Mouse (Mus musculus) cerebral cortex, adult 2 months (tissue): ENCODE measurements around the gene Grb2.

Experiments
- WGBS: fragments of 180-500 bp; shearing (Covaris S2); methylation state at CpG from one replicate; pipeline ENCODE4 v1.1.7; 2018; 5-methylcytosine and 5-hydroxymethylcytosine counted together

Grb2 gene

DNA sequence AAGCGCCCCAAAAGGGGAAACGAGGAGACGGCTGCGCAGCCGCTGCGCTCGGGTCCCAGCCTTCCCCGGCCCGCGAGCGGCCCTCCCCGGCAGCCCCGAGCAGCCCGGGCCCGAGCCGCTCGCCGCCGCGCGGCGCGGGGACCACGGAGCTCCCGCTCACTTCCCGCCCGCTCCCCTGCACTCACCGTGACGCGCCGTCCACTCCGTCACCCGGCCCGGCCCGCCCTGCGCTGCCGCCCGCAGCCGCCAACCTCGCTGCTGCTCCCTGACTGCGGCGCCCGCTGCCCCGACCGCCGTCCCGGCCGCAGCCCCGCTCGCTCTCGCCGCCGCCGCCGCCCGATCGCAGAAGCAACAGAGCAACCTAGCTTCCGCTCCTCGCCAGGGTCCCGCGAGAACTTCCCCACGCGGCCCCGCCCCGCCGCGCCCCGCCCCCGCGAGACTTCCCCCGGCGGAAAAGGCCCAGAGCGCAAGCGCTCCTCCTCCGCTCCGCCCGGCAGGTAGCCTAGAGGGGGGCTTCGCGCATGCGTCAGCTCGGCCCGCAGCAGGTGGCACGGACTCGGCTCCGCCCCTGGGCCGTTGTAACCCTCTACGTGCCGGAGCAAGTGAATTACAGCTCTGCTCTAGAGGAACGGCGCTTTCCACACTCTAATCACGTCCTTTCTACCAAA, at the start of gene Grb2:
Gene Grb2, minus strand, starts transcription at position 389 of the 668 bp plus-strand sequence.
- 2% methylated on average over 82 of the region's 91 CpGs for WGBS

GRCm38 (mm10) chr11:115753485-115753884, 45.1 kb upstream of the Grb2 start:
- 76% methylated on average over 4 of the region's 4 CpGs for WGBS

GRCm38 (mm10) chr11:115752653-115753052, 44.3 kb upstream of the Grb2 start:
- 46% methylated on average over 7 of the region's 7 CpGs for WGBS

- WGBS, result 51% methylated on average over 2 of the region's 2 CpGs
These were observed 43.3 kb upstream of the Grb2 start for GRCm38 (mm10) chr11:115751725-115752124.

- WGBS, result 59% methylated on average over 5 of the region's 5 CpGs
These were observed 41.4 kb upstream of the Grb2 start for GRCm38 (mm10) chr11:115749834-115750233.

GRCm38 (mm10) chr11:115747351-115747750, 39.0 kb upstream of the Grb2 start:
- WGBS, result 5% methylated on average over 14 of the region's 15 CpGs

- WGBS, result 54% methylated on average over 8 of the region's 8 CpGs
These were observed 38.4 kb upstream of the Grb2 start for GRCm38 (mm10) chr11:115746762-115747161.

DNA sequence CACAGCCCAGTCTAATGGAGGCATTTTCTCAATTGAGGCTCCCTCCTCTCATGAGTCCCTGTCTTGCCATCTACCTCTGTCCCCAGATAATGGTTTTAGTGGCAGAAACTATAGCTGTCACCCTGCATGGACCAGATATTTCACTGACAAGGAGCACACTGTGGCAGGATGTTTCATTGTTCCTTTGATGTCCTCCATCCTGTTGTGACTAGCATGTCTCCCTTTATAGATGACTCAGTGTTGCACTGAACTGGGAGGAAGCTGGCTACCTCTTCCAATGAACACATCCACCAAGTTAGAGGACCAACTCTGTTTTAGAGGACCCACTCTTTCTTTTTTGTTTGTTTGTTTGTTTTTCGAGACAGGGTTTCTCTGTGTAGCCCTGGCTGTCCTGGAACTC, 37.7 kb upstream of the Grb2 start:
- 81% methylated on average over 1 of the region's 1 CpGs for WGBS

GRCm38 (mm10) chr11:115744385-115744784, 36.0 kb upstream of the Grb2 start:
- WGBS, result 93% methylated on average over 5 of the region's 5 CpGs

- 87% methylated on average over 9 of the region's 9 CpGs for WGBS
These were observed 34.5 kb upstream of the Grb2 start for GRCm38 (mm10) chr11:115742926-115743325.

DNA sequence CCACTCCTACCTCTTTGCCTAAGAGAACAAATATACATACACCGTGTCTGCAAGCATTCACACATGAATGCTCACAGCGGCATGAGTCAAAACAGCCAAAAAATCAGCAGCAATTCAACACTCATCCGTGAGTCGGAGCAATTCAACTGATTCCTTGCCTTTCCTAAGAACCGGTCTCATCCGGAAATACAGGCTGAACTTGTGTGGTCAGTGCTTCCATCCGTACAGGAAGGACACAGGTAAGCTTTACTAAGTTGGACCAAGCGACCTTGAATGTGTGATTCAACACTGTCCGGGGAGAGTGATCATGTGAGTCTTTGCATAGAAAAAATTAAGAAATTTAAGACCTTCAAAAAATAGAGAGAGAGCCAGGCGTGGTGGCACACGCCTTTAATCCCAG, 32.7 kb upstream of the Grb2 start:
- 83% methylated on average over 11 of the region's 11 CpGs for WGBS

GRCm38 (mm10) chr11:115738275-115738885, 30.0 kb upstream of the Grb2 start:
- WGBS, result 72% methylated on average over 13 of the region's 13 CpGs

GRCm38 (mm10) chr11:115737608-115738208, 29.3 kb upstream of the Grb2 start:
- 79% methylated on average over 10 of the region's 10 CpGs for WGBS

DNA sequence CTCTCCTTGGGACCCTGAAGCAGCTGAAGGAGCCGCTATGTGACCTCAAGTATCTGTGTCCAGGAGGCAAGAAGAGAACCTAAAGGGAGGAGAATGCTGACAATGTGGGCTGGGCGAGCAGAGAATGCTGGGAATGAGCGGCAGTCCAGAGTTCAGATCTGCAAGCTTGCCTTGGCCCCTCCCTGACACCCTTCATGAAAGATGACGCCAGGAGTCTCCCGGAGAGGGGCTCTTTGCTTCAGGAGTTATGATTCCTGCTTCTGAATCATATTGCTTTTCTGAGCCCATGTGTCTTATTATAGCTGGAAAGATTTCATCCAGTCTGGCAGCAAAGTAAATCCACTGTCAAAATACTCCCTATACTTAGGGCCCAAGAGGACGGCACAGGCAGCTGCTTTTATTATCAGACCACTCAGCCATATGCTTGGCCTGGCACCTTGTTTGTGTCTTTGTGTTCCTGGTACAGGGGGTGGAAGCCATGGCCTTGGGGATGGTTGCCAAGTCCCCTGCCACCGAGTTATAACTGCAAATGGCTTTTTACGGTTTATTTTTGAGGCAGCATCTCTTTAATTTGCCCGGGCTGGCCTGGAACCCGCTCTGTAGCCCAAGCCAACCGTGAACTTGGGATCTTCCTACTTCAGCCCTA, 25.8 kb upstream of the Grb2 start:
- WGBS, result 41% methylated on average over 11 of the region's 11 CpGs

- 78% methylated on average over 2 of the region's 2 CpGs for WGBS
These were observed 14.8 kb upstream of the Grb2 start for GRCm38 (mm10) chr11:115723231-115723630.

GRCm38 (mm10) chr11:115722638-115723037, 14.2 kb upstream of the Grb2 start:
- WGBS, result 15% methylated on average over 14 of the region's 14 CpGs

DNA sequence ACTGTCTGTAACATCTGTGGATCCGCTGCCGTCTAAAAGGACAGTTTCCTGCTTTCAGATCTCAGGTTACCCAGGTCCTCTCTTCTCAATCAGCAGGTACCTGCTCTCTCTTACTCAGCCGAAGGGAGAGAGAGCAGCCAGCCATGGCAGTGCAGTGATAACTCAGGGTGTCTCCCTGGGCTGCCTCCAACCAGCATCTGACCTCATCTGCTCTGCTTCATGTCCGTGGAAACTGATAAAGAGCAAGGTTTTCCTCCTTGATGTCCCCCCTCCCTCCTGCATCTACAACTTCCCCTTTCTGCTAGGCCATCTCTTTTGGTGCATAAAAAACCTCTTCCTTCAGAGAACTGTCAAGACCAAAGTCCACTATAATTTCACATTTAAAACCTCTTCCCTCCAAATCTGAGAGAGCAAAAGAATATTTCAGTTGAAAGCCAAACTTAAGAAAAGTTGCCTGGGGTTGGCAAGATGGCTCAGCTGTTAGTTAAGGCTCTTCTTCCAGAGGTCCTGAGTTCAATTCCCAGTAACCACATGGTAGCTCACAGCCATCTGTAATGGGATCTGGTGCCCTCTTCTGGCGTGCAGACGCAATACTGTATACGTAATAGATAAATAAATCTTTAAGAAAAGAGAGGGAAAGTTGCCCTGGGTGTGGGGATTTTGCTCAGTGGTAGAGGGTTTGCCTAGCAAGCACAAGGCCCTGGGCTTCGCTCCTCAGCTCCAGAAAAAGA, 9.4 kb upstream of the Grb2 start:
- 69% methylated on average over 8 of the region's 8 CpGs for WGBS

- 79% methylated on average over 15 of the region's 15 CpGs for WGBS
These were observed 8.3 kb upstream of the Grb2 start for GRCm38 (mm10) chr11:115716410-115717338.

- 7% methylated on average over 7 of the region's 7 CpGs for WGBS
These were observed 6.1 kb upstream of the Grb2 start for GRCm38 (mm10) chr11:115714491-115714890.

- WGBS, result 90% methylated on average over 3 of the region's 3 CpGs
These were observed 5.0 kb upstream of the Grb2 start for GRCm38 (mm10) chr11:115713447-115713846.
